Mouse (Mus musculus): ENCODE results near the gene Ubap1l. TPM values are rescaled to one million over a fixed set of nuclear protein-coding genes. Genes with fewer than 3 reads are reported as not detected.

Ubap1l gene
- total RNA-seq, 2 experiments from 2014 or later, result 0.25 TPM; not detected in 1

DNA sequence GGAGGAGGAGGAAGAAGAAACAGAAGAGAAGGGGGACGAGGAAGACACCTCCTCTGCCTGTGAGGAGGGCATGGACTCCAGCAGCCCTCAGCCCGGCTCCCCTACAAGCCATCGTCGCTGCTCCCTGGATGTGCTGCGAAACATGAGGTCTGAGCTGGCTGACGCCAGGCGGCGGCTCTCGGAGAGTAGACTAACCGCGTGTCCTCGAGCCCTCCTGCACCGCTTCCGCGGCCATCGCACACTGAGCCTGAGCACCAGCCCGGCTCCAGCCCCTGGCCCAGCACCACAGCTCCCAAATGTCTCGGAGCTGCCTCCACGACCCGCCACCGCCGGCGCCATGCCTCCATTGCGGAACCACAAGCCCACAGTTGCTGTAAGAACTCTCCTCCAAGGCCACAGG, 10.9 kb downstream of the Ubap1l start:
- DNase-seq, result no peak
- intact Hi-C loops (cut with DNase I), result loop anchor here (1.0 kb wide), 1 partner anchor 61 kb away; no protein-coding TSS in a partner anchor

DNA sequence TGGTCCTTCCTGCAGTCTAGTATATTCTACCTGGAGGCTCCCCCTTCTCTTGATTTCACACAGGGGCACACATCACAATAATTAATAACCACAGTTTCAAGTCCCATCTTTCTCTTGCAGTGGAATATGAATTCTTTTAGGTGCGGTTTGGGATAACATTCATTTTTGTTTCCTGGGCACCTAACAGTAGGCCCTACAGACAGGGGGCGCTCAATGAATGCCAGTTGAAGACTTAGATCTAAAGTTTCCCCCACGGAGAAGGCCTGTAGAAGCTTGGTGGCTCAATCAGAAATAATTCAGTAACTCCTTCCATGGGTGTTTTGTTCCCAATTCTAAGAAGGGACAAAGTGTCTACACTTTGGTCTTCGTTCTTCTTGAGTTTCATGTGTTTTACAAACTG, 11.6 kb downstream of the Ubap1l start:
- intact Hi-C loops (cut with DNase I), result loop anchor here (1.0 kb wide), 1 partner anchor 60 kb away; no protein-coding TSS in a partner anchor

DNA sequence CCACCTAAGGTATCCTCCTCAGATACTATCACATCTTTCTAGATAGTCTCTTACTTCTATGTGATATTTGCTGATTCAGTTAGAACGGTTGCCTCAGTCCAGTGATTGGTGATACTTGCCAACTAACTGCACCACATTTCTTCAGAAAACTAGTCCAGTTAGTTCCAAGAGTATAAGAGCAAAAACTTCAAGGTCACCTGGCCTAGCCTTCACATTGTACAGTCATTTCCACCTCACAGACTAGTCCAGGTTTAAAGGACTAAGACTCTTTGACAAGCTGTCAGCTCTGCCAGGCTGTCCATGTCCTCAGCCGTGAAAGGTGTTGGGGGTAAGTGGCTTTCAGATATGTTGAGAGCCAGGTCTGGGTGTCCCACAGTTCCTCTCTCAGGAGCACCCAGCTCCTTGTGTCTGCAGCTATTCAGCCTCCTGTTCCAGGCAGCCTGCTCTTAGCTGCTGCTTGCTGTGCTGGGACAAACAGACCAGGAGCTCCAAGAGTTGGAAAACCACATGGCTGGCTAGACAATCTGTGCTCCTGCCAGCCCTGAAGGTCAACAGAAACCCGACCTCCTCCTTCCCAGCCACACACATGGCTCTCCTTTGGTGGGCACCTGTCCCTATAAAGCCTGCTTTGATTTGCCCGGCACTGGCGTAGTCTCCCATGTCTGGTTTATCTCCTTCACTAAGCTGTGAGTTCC, 13.8 kb downstream of the Ubap1l start:
- no peak for DNase-seq
- intact Hi-C loops (cut with DNase I), result no loop called here

More for the DNA sequence above, 11.6 kb downstream of the Ubap1l start:
- peak; percentile 38 to 40 for DNase-seq

DNA sequence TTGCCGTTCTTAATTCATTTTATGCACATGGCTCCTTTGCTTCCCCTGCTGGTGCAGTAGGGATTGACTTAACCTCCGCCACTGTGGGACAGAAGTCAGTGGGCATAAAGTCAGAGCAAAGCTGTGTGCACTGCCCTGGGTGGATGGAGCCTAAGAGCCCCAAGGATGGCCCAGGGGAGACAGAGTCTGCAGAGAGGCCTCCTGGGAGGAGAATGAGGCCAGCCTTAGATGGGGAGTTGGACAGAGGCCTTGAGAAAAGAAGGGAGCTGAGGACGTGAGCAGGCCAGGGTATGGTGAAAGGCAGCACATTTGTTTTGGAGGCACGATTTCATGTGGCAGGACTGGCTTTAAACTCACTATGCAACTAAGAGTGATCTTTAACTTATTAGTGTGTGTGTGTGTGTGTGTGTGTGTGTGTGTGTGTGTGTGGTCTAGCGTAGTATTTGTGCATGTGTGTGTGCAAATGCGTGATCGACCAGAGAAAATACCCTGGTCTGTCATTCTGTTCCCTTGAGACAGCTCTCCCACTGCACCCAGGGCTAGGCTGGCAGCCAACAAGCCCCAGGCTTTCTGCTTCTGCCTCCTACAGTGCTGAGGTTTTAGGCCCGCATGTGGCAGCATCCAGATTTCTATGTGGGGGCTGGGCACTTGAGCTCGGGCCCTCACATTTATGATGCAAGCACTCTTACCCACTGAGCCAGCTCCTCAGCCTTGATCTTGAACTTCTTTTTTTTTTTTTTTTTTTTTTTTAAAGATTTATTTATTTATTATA, 14.5 kb downstream of the Ubap1l start:
- intact Hi-C loops (cut with DNase I), result no loop called here
- DNase-seq, result no peak

DNA sequence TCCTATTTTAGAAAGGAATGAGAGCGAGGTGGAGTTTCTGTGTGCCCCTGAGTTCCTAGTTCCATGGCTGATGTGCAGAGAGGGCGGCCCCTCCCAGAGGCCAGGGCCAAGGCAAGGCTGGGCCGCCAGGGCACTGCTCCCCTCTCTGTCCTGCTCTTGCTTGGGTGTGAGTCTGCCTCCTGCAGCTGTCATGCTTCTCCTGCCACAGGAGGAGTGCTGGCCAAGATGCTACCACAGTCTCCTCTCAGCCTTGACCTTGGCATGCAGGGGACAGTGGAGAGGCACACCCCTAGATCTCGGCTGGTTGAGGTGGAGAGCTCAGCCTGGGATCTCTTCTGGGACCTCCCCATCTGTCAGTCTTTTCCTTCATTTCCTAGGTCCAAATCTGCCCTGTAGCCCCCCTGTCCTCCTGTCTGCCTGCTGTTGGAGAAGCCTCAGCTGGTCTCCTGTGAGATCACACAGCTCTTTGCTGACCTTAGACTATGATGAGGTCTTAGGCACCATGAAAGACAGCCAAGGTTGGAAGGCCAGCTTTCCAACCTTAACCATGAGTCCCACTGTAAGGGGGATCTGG, 20.3 kb downstream of the Ubap1l start:
- no peak for DNase-seq
- intact Hi-C loops (cut with DNase I), result no loop called here

DNA sequence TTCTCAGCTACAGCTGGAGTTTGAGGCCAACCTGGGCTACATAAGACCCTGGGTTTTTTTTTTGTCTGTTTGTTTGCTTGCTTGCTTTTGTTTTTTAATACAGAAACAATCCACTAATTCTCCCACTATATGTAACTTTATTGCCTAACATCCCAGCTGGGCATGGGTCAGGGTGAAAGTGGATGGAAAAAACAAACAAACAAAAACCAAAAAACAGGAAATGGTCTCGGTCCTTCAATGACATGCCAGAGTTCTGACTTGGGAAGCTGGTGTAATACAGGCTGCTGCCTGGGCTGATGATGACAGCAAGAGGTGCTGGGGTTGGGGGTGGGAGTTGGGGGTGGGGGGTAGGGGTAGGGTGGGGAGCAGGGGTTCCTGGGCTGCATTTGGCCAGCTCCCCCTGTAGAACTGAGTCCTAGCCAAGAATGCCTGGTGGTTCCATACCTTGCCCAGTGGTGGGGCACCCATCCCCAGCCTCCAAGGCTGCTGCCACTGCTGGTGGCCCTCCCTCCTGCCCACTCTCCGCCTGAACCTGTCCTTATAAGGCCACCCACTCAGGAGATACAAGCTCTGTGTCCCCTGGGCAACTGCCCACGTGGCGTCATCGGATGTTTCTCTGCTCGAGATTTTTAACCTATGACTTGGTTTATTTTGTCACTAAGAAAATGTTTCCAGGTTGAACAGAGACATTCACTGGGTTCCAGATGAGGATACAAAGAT, 21.4 kb downstream of the Ubap1l start:
- DNase-seq, result no peak
- intact Hi-C loops (cut with DNase I), result no loop called here

DNA sequence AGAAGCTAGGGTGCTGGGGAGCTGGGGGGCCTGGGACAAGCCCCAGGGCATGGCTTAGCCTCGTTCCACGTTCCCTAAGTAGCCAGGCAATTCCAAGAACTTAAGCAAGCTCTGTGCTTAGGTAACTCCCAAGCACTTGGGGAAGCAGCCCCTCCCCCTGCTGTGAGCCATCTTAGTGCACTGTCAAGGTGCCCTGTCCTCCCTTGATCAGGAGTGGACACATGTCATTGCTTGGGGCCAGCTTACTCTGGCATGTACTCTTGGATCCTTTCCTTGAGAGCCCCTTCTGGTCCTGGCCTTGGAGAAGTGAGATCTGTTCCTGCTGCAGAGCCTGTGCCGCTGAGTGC, 21.9 kb downstream of the Ubap1l start:
- DNase-seq, result no peak
- intact Hi-C loops (cut with DNase I), result no loop called here

DNA sequence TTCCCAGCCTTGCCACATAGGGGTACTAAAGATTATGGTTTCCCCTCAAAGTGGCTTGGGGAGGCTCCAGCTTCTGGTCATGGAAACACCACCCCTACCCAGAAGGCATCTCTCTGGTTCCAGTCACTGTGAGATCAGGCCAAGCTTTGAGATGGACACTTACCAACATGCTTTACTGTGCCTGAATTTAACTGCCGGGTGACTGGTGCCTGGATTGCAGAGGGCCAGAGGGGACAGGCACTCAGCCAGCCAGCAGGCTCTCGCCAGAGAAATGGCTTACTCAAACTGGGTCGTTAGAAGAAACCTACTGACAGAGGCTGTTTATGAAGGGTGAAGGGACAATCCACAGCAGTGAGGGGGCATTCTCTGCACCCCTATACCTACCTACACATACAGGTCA, 23.4 kb downstream of the Ubap1l start:
- peak in 1 of 2 experiments; percentile 39 for DNase-seq
- intact Hi-C loops (cut with DNase I), result no loop called here

DNA sequence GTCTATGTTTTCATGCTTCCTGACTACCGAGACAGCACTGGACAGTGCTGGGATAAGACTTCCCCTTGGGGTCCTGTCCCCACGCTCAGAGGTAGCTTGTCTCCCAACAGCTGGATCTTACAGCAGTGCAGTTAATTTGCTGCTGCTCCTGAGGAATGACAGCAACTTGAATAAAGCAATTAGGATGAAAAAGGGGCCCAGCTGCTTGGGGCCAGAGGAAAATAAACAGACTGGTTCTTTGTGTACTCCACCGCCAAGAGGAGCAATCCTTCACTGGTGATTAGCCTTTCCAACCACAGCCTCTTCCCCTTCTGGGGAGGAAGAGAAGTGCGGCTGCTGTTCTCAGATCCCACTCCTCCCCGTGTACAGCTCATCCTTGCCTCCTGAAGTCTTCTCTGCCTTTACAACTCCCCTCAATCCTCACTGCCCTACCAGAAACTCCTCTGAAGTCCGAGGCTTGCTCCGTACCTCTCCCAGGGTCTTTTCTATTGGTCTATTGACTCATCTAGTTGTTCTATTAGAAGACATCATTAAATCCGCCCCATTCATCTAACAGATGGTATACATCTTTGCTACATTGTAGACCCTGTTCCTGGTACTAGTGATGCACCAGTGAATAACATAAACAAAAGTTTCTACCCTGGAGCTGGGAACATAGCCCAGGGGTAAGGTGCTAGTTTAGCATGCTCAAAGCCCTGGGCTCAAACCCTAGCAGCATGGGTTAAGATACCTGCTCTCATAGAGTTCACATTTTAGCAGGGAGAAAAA, 25.7 kb downstream of the Ubap1l start:
- intact Hi-C loops (cut with DNase I), result no loop called here
- DNase-seq, result no peak

DNA sequence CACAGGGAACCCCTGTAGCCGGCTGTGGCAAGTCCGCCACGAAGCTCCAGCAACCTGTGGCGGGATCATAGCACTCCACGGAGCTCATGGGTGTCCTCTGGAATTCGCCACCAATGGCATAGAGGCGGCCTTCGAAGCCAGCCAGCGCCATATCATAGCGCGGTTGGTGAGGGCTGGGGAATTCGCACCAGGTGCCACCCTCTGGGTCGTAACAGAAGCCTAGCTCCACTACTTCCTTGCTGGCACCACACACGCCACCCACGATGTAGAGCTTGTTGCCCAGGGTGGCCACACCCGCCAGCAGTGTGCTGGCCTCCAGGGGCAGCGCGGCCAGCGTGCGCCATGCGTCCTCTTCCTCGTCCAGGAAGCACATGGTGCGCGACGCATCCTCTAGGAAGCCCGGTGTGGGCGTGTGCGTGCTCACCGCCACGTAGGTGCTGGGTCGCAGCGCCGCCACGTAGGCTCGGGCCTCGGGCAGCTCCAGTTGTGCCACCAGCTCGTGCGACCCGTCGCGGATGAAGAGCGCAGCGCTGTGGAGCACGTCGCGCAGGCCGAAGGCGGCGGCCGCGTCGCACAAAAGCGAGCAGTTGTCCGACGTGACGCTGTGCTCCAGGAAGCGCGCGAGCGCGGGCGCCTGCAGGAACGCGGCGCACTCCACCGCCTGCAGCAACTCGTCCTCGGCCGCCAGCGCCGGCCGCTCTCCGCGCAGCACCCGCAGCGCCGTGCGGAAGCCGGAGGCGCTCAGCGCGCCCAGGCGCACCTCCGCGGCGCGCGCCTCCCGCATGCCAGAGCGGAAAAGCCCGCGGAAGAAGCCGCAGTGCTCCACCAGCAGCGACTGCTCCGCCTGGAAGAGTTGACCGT, 30.1 kb downstream of the Ubap1l start:
- peak in 1 of 2 experiments; percentile 45 for DNase-seq
- intact Hi-C loops (cut with DNase I), result no loop called here

DNA sequence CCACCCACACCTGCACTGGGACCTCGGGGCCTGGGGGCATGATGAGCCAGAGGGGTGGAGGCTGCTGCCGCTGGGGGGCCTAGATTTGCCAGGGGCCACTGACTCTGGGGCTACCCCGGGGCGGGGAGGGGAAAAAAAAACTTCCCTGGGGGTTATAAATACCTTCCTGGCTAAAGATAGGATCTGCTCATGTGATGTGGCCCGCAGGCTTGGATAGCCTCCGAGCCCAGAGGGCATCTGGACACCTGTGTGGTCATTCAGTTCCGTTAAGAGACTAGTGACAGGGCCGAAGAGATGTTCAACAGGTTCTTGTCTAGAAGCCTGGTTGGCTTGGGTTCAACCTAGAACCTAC, 30.7 kb downstream of the Ubap1l start, which contains the start of gene Kbtbd13:
Kbtbd13 (minus strand) TSS at position 40 of the 352 bp plus-strand sequence.
- DNase-seq, result peak in 1 of 2 experiments; percentile 44
- intact Hi-C loops (cut with DNase I), result no loop called here

DNA sequence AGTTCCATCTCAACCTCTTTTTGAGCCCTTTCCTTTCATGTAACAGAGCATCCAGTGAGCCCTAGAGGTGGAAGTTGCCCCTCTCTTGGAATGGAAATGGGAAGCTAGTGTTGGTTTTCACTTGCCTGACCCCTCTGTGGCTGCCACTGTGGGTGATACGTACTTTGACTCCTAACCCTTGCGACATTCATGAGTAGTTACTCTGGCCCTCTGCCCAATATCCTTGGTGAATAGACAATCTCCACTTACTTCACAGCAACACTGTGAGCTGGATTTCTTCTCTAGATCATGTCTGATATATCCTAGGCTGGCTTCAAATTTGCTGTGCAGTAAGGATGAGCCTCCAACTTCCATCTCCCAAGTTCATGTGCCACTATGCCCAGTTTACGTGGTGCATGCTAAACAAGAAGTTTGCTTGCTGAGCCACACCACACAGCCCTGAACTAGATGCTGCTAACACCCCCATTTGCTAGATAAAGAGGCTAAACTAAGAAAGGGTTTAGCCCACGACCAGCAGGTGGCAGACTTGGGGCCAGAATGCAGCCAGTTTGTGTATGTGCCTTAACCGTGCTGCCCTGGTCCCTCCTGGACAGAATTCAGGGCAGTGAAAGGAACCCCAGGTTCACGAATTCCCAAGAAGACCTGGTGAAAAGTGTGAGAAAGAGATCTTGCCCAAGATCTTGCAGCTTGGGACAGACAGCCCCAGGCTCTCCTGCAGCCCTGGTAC, 32.0 kb downstream of the Ubap1l start:
- intact Hi-C loops (cut with DNase I), result loop anchor here (1.0 kb wide), 1 partner anchor 40 kb away; no protein-coding TSS in a partner anchor
- peak; percentile 72 to 78 for DNase-seq

DNA sequence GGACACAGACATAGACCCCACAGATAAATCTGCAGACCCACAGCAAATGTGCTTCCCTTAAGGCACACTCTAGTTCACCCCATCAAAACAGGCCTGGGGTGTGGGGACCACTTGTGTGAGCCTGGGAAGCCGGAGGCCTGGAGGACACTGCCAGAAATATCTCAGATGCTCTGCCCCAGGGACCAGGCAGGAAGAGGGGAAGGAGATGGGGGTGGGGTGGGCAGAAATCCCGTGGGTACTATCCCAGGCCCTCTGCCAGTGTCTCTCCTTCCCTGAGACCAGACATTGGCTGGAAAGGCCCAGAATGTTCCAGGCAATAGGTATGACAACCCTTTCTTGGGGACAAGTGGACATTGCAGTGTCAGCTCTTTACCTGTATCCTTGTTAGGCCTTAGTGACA, 32.8 kb downstream of the Ubap1l start:
- intact Hi-C loops (cut with DNase I), result loop anchor here (1.0 kb wide), 1 partner anchor 39 kb away; no protein-coding TSS in a partner anchor
- peak in 1 of 2 experiments; percentile 44 for DNase-seq

DNA sequence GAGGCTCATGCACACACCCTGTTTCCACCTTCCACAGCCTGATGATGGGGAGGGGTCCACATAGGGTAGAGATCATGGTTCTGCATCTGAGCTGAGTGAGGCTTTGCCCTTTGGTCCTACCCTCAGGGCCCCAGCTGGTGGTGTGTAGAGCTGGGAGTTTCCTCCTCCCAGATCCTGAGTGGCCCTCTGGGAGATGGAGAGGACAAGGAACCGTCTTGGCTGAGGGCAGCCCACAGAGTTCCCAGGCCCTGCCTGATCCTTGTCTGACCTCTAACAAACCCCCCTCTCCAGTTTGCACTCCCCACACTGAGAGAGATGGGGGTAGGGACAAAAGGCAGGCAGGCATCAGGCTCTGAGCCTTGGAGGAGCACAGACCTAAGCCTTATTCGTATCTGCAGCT, 33.5 kb downstream of the Ubap1l start:
- intact Hi-C loops (cut with DNase I), result no loop called here
- DNase-seq, result peak in 1 of 2 experiments; percentile 24

DNA sequence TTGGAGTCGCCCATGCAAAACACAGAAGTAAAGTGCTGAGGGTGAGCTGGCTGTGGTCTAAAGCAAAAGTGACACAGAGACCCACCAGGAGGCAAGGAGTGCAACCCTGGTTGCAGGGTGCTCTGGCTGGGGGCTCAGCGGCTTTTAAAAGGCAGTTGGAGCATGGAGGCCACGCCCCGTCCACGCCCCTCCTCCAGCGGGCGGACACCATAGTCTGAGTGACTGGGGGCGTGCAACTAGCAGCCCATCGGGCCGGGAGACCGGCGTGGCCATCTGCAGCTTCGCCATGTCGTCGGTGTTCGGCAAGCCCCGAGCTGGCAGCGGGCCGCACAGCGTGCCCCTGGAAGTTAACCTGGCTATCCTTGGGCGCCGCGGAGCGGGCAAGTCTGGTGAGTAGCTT, 37.4 kb downstream of the Ubap1l start, which contains the start of gene Rasl12:
Rasl12 (plus strand) TSS at position 228 of the 400 bp plus-strand sequence.
- peak; percentile 73 to 75 for DNase-seq
- intact Hi-C loops (cut with DNase I), result no loop called here

DNA sequence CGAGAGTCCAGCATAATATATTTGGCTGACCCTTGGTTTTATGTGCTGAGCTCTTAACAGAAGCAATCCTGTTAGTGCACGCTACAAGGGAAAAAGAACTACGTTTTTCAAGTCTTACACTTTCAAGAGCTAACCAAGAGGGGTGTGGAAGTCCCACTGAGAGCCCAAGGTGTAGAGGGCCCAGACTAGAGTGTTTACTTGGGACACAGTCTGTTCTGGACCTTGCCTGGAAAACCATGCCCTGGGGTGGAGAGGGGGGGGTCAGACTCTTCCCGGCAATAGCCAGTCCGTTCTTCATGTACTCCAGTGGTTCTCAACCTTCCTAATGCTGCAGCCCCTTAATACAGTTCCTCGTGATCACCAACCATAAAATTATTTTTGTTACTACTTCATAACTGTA, 39.1 kb downstream of the Ubap1l start:
- DNase-seq, result no peak
- intact Hi-C loops (cut with DNase I), result no loop called here

DNA sequence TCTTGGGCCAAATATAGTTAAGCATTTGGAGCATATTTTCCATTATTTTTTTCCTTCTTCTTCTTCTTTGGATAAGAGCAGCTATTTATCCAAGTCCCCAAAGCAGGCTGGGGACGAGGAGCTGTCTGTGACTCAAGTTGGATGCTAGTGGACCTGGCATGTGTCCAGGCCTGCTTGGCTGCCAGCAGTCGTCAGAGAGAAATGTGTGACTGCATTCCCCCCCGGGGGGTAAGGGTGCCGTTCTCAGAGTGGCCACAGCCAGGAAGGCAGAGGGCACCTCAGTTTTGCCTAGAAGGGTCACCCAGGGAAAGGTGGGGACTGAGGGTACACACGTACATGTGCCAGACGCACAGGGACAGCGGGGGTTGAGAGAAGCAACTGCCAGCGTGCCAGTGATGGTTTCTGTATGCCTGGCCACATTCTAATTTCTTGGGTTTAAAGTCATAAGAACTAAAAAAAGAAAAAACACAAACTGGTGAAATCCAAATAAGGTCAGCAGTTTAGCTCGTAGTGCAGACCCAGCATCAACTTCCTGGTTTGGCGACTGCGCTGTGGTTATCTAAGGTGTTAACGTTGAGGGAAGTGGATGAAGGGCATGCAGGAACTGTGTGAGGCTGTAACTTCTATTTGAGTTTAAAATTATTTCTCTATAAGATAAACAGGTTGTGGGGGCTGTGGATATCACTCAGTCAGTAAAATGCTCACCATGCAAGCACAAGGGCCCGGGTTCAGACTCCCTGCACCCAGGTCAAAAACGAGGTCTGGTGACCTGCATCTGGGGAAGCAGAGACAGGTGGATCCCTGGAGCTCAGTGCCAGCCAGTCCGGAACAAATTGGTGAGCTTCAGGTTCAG, 43.7 kb downstream of the Ubap1l start:
- intact Hi-C loops (cut with DNase I), result no loop called here
- DNase-seq, result peak; percentile 84 to 86

DNA sequence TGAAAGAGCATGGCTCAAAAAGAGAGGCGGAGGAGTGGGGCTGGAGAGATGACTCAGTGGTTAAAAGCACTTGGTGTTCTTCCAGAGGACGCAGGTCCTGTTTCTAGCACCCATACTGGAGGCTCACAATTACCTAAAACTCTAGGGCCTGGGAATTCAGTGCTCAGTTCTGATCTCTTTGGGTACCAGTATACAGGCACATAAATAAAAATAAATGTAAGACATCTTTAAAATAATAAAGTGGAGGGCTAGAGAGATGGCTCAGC, 44.3 kb downstream of the Ubap1l start:
- no peak for DNase-seq
- intact Hi-C loops (cut with DNase I), result no loop called here

All from heart, postnatal 36 days (tissue).